Comparison of ENCODE assay signal across 13 mouse cellular contexts in the genomic region with DNA sequence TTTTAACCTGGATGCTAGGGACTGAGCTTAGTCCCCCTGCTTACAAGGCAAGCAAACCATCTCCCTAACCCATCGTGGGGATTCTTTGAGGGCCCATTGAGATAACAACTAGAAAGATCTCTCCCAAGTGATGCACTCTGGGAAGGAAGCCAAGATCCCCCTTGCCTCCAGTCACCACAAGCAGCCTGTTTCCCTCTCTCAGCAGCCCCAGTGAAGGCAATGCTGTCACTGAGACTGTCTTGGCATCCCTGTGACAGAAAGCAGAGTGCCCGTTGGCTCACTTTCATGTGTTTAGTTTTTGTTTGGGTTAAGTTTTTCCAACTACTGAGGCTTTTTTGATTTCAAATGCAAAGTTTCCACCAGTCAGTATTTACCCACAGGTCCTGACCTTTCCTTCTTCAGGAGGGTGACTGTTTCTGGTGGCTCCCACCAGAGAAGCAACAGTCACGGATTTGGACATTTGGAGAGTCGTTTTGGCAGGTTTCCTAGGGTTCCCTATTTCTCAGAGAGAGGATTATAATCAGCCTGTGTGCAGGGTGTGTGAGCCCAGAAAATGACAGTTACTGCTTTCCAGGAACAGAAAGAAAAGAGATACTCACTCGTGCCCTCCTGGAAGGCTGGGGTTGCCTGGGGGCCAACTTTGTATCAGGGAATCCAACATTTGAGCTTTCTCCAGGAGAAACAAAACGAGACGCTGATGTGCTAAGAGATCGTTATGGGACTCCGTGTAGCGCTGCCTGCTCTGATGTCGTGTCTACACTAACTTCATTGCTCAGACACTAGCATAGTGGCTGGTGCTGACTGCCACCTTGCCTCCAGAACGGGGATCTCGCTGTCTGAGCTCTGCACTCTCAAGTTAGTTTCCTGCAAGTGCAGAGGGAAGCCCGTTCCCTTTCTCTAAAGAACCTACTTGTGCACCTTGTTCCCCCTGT. TPM values are rescaled to one million over a fixed set of nuclear protein-coding genes. Genes with fewer than 3 reads are reported as not detected.
DNase-seq lines count a peak whose midpoint lies in the region; ATAC-seq lines count a peak whose summit lies in the region.
"Had no signal": no experiment of that assay in that cellular context is flagged by ENCODE, and none has a peak within 500 bp of the region (broad histone marks: within the 10 kb centered on the region; RNA-seq: fewer than 3 reads in every experiment).

No protein-coding gene starts in this region.

- no peaks in the 10 kb centered on the region for H3K36me3 ChIP-seq in lung, embryonic 16.5 days (ENCODE audit: control insufficient read depth, insufficient read depth, low read length)
- H3K36me3 ChIP-seq: embryonic facial prominence, embryonic 13.5 days; liver, embryonic 12.5 days had no signal

- 34% methylated on average over 14 of the region's 14 CpGs for WGBS in lung, embryonic 16.5 days

- H3K27ac ChIP-seq in lung, embryonic 16.5 days (ENCODE audit: low read length), result peak overlapping the region; percentile 48; the same call in 1 of the 2 replicates
- H3K27ac ChIP-seq: embryonic facial prominence, embryonic 13.5 days; liver, embryonic 12.5 days had no signal

- no peak overlapping the region for H3K9ac ChIP-seq in lung, embryonic 16.5 days (ENCODE audit: low read length)
- H3K9ac ChIP-seq: embryonic facial prominence, embryonic 13.5 days; liver, embryonic 12.5 days had no signal

- no peaks in the 10 kb centered on the region for H3K9me3 ChIP-seq in lung, embryonic 16.5 days (ENCODE audit: control insufficient read depth, low read length)
- H3K9me3 ChIP-seq: embryonic facial prominence, embryonic 13.5 days; liver, embryonic 12.5 days had no signal

- 0 out of 2 replicates have a peak overlapping the region, but pooled peaks have one; percentile 2 for H3K4me2 ChIP-seq in lung, embryonic 16.5 days (ENCODE audit: low read depth, low read length)
- H3K4me2 ChIP-seq: embryonic facial prominence, embryonic 13.5 days; liver, embryonic 12.5 days had no signal

- peak; percentile 94 for ATAC-seq in lung, embryonic 16.5 days (ENCODE audit: low read depth)
- ATAC-seq: activated CD4-positive, CD25-positive, alpha-beta regulatory T cell, adult 4 months; liver, embryonic 12.5 days had no signal

- intact Hi-C loops in heart, postnatal 10 days (cut with DNase I), result no loop called here

- H3K27me3 ChIP-seq in lung, embryonic 16.5 days (ENCODE audit: control insufficient read depth, insufficient read depth, low read depth, low read length), result no peaks in the 10 kb centered on the region
- H3K27me3 ChIP-seq: liver, embryonic 12.5 days had no signal

- DNase-seq in cerebellum, postnatal 10 days, result peak; percentile 79 to 80
- no peak for DNase-seq in cerebellum, adult 18-20 months
- peak; percentile 17 to 22 for DNase-seq in heart, postnatal 10 days
- no peak for DNase-seq in heart, adult 18-20 months
- DNase-seq in lung, postnatal 36 days, result no peak
- peak; percentile 1 for DNase-seq in lung, postnatal 25 days (ENCODE audit: low spot score)
- no peak for DNase-seq in adrenal gland, postnatal 10 days
- DNase-seq: kidney, adult 18-20 months; thymus, postnatal 25 days had no signal

- no peak overlapping the region for H3K4me3 ChIP-seq in lung, embryonic 16.5 days (ENCODE audit: low read length)
- H3K4me3 ChIP-seq: embryonic facial prominence, embryonic 13.5 days; liver, embryonic 12.5 days had no signal

- 0 out of 2 replicates have a peak, but pooled peaks cover 5% of the 10 kb centered on the region for H3K4me1 ChIP-seq in lung, embryonic 16.5 days (replicated peaks; ENCODE audit: control insufficient read depth, insufficient read depth, low read length)
- H3K4me1 ChIP-seq: liver, embryonic 12.5 days had no signal

RNA-seq across cellular contexts. Expression of gene Zfp618, which starts 23.1 kb away (rescaled TPM):
- total RNA-seq in heart, postnatal 10 days (2021), result 1 to 10 TPM; 4.5 to 5.8 TPM
- under 1 TPM; 0.20 to 0.23 TPM for total RNA-seq in heart, adult 18-20 months (2021)
- 26.7 TPM in 2 replicates for polyA plus RNA-seq in lung, embryonic 16.5 days (2015; fragmentation: Nextera tagmentation; extraction: Ambion mirVana)
- 10 to 100 TPM in 1 of 2 experiments, 1 to 10 TPM in 1; 9.1 to 11.0 TPM for total RNA-seq in adrenal gland, postnatal 10 days (2021)

Comparison
In these comparisons a context has a peak if more than half of its experiments do, and no peak if none do; other contexts are left out.
1. DNase-seq: peak in cerebellum, postnatal 10 days (2 of 2), heart, postnatal 10 days (2 of 2) and lung, postnatal 25 days (single experiment); none in cerebellum, adult 18-20 months (0 of 2), heart, adult 18-20 months (0 of 2), lung, postnatal 36 days (single experiment) and adrenal gland, postnatal 10 days (single experiment).
2. RNA of gene Zfp618, which starts 23.1 kb away (total RNA-seq): 9.1 to 11.0 TPM in adrenal gland, postnatal 10 days and 4.5 to 5.8 TPM in heart, postnatal 10 days; 0.20 to 0.23 TPM in heart, adult 18-20 months; every median in the first group is over 4 times any median in the second.